Mouse (Mus musculus): ENCODE measurements around the gene Ggnbp2. TPM values are rescaled to one million over a fixed set of nuclear protein-coding genes. Genes with fewer than 3 reads are reported as not detected.
A peak's percentile ranks its signal among the peaks of the same experiment; 100 is the strongest.

The Ggnbp2 gene
- polyA plus RNA-seq, 1 experiment from 2014 or later: 78.0 TPM

DNA sequence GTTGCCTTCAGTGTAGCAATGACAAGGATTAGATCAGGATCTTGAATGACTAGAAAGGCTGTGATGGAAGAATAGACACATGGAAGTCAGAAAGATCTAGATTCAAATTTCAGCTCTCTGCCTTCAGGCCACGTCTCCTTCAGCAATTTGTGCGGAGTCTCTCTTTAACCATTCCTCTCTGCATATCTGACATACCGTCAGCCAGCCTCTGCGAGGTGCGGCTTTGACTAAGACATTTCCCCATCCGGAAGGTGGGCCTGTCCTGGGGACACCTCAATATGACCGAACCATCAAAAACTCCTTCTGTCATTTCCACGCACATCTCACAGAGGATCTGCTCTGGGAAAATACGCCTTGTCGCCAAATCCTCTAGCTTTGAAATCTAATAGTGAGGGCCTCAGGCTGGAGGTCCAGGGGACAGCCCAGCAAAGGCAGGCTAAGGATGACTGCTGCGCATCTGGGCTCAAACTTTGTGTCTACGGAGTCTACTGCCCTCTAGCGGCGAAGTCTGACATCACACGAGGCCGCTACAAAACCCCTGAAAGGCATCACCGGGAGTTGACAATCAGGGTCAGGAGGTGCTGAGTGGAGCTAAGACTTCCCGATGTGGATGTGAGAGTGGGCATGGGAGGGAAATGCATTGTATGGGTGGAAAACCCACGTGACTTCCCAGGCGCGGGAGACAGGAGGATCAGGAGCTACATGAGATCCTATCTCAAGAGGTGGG is 72.8 kb downstream of the Ggnbp2 start:
- no peak for ATAC-seq (replicated peaks; ENCODE audit: low FRiP score)
- Histone ChIP-seq H3K27ac (ENCODE audit: low read depth, low read length) (no peak overlapping the region), H3K4me2 (no peak overlapping the region), H3K4me3 (ENCODE audit: low read depth, low read length) (no peak overlapping the region), H3K36me3 (ENCODE audit: control insufficient read depth, insufficient read depth, low read length) (no peaks in the 10 kb centered on the region), H3K4me1 (replicated peaks; ENCODE audit: control insufficient read depth, insufficient read depth, low read length) (no peaks in the 10 kb centered on the region), H3K27me3 (replicated peaks; ENCODE audit: control insufficient read depth, insufficient read depth, low read length) (peaks cover 3% of the 10 kb centered on the region), H3K9ac (ENCODE audit: low read depth, low read length) (no peak overlapping the region), H3K9me3 (ENCODE audit: control insufficient read depth, low read length) (no peaks in the 10 kb centered on the region)
- DNase-seq (ENCODE audit: low spot score): peak; percentile 70
- 18% methylated on average over 21 of the region's 21 CpGs for WGBS

DNA sequence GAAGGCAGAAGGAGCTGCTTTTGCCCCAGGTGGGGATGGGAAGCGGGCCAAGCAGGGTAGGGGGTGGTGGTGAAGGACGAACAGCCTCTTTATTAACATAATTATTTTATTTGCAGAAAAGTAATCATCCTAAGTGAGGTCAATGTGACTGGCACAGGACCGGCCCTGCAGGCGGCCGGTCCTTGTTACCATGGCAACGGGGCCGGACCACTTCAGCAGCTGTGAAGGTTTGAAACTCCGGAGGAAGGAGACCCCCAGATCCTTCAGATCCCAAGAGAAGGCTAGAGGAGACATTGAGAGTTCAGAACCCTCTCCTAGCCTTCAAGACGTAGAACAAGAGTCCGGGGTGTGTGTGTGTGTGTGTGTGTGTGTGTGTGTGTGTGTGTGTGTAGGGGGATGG is 73.6 kb downstream of the Ggnbp2 start:
- DNase-seq (ENCODE audit: low spot score) (no peak), ATAC-seq (replicated peaks; ENCODE audit: low FRiP score) (no peak)
- Histone ChIP-seq H3K27me3 (replicated peaks; ENCODE audit: control insufficient read depth, insufficient read depth, low read length) (peaks cover 3% of the 10 kb centered on the region), H3K9ac (ENCODE audit: low read depth, low read length) (no peak overlapping the region), H3K4me1 (replicated peaks; ENCODE audit: control insufficient read depth, insufficient read depth, low read length) (no peaks in the 10 kb centered on the region), H3K4me2 (no peak overlapping the region), H3K36me3 (ENCODE audit: control insufficient read depth, insufficient read depth, low read length) (no peaks in the 10 kb centered on the region), H3K27ac (ENCODE audit: low read depth, low read length) (no peak overlapping the region), H3K4me3 (ENCODE audit: low read depth, low read length) (no peak overlapping the region), H3K9me3 (ENCODE audit: control insufficient read depth, low read length) (no peaks in the 10 kb centered on the region)
- 50% methylated on average over 10 of the region's 10 CpGs for WGBS

- Histone ChIP-seq H3K27me3 (replicated peaks; ENCODE audit: control insufficient read depth, insufficient read depth, low read length) (no peaks in the 10 kb centered on the region; the same call in 1 of the 2 replicates), H3K9me3 (ENCODE audit: control insufficient read depth, low read length) (no peaks in the 10 kb centered on the region), H3K4me3 (ENCODE audit: low read depth, low read length) (no peak overlapping the region), H3K27ac (ENCODE audit: low read depth, low read length) (no peak overlapping the region), H3K4me2 (peak overlapping the region; percentile 2; the same call in 1 of the 2 replicates), H3K9ac (ENCODE audit: low read depth, low read length) (no peak overlapping the region), H3K36me3 (ENCODE audit: control insufficient read depth, insufficient read depth, low read length) (no peaks in the 10 kb centered on the region), H3K4me1 (replicated peaks; ENCODE audit: control insufficient read depth, insufficient read depth, low read length) (no peaks in the 10 kb centered on the region)
- DNase-seq (ENCODE audit: low spot score): peak; percentile 73
- ATAC-seq (replicated peaks; ENCODE audit: low FRiP score): no peak; the same call in 1 of the 2 replicates
- 11% methylated on average over 17 of the region's 17 CpGs for WGBS
Observed at GRCm38 (mm10) chr11:84794496-84795113, 76.0 kb downstream of the Ggnbp2 start.

GRCm38 (mm10) chr11:84793545-84793944 is 77.1 kb downstream of the Ggnbp2 start:
- no peak overlapping the region for H3K27ac ChIP-seq (ENCODE audit: low read depth, low read length)
- ATAC-seq (replicated peaks; ENCODE audit: low FRiP score) (no peak), DNase-seq (ENCODE audit: low spot score) (no peak)
- H3K9me3 ChIP-seq (ENCODE audit: control insufficient read depth, low read length): no peaks in the 10 kb centered on the region
- H3K4me1 ChIP-seq (replicated peaks; ENCODE audit: control insufficient read depth, insufficient read depth, low read length): no peaks in the 10 kb centered on the region
- H3K9ac ChIP-seq (ENCODE audit: low read depth, low read length): no peak overlapping the region
- H3K36me3 ChIP-seq (ENCODE audit: control insufficient read depth, insufficient read depth, low read length): no peaks in the 10 kb centered on the region
- H3K27me3 ChIP-seq (replicated peaks; ENCODE audit: control insufficient read depth, insufficient read depth, low read length): no peaks in the 10 kb centered on the region; the same call in 1 of the 2 replicates
- no peak overlapping the region for H3K4me2 ChIP-seq
- H3K4me3 ChIP-seq (ENCODE audit: low read depth, low read length): no peak overlapping the region

- H3K4me2 ChIP-seq: no peak overlapping the region
- H3K27me3 ChIP-seq (replicated peaks; ENCODE audit: control insufficient read depth, insufficient read depth, low read length): no peaks in the 10 kb centered on the region
- H3K9ac ChIP-seq (ENCODE audit: low read depth, low read length): no peak overlapping the region
- DNase-seq (ENCODE audit: low spot score) (no peak), ATAC-seq (replicated peaks; ENCODE audit: low FRiP score) (no peak)
- no peaks in the 10 kb centered on the region for H3K36me3 ChIP-seq (ENCODE audit: control insufficient read depth, insufficient read depth, low read length)
- WGBS: 68% methylated on average over 6 of the region's 6 CpGs
- H3K9me3 ChIP-seq (ENCODE audit: control insufficient read depth, low read length): no peaks in the 10 kb centered on the region
- H3K27ac ChIP-seq (ENCODE audit: low read depth, low read length): no peak overlapping the region
- no peak overlapping the region for H3K4me3 ChIP-seq (ENCODE audit: low read depth, low read length)
- no peaks in the 10 kb centered on the region for H3K4me1 ChIP-seq (replicated peaks; ENCODE audit: control insufficient read depth, insufficient read depth, low read length)
Observed at GRCm38 (mm10) chr11:84790383-84790782, 80.2 kb downstream of the Ggnbp2 start.

Small RNA genes within 50 kb of the gene (microRNA-seq; reads per million reads assigned to microRNA genes)
- not detected for gene Gm23564 (ENCODE audit: borderline number of aligned reads)

Other genes starting within 250 kb of the Ggnbp2 start
- gene Mrm1, start 51.3 kb downstream of the Ggnbp2 start, polyA plus RNA-seq (2014; fragmentation: Nextera tagmentation; extraction: Ambion mirVana): 19.4 and 20.5 TPM in 2 replicates
- gene Dhrs11, start 41.8 kb downstream of the Ggnbp2 start, polyA plus RNA-seq (2014; fragmentation: Nextera tagmentation; extraction: Ambion mirVana): 115 and 119 TPM in 2 replicates
- 10.3 and 12.4 TPM in 2 replicates for gene Myo19, start 9.3 kb upstream of the Ggnbp2 start, polyA plus RNA-seq (2014; fragmentation: Nextera tagmentation; extraction: Ambion mirVana)
- gene Pigw, start 9.5 kb upstream of the Ggnbp2 start, polyA plus RNA-seq (2014; fragmentation: Nextera tagmentation; extraction: Ambion mirVana): 4.4 and 5.0 TPM in 2 replicates
- gene Znhit3, start 45.5 kb upstream of the Ggnbp2 start, polyA plus RNA-seq (2014; fragmentation: Nextera tagmentation; extraction: Ambion mirVana): 85.8 and 91.9 TPM in 2 replicates
- gene Car4, start 87.0 kb upstream of the Ggnbp2 start, polyA plus RNA-seq (2014; fragmentation: Nextera tagmentation; extraction: Ambion mirVana): 13.0 and 14.2 TPM in 2 replicates

Measured in liver, embryonic 11.5 days (tissue).